19 mouse cellular contexts compared by ENCODE assay signal in the genomic region with DNA sequence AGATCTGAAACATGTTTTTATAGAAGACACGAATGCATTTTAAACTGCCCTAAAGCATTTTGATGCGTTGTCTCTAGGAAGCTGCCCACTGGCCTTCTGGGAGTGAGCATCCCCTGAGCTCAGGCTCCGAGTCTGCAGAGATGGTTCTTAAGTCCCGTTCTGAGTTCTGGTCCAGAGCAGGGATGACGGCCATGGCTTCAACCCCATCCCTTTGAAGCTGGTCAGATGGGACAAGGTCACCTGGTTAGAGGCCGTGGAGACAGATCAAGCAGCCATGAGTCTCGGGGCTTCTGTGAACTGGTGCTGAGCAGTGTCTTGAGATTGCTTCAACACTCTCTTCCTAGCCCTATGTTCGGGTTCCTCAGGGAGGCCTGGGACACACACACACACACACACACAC. TPM values are rescaled to one million over a fixed set of nuclear protein-coding genes. Genes with fewer than 3 reads are reported as not detected.
DNase-seq lines count a peak whose midpoint lies in the region; TF ChIP-seq lines count a peak whose summit lies in the region.
"Had no signal": no experiment of that assay in that cellular context is flagged by ENCODE, and none has a peak within 500 bp of the region (broad histone marks: within the 10 kb centered on the region; RNA-seq: fewer than 3 reads in every experiment).

No protein-coding gene starts in this region.

- TF ChIP-seq CTCF in olfactory bulb, adult 2 months (IDR thresholded peaks at IDR 0.05; ENCODE audit: insufficient read depth, low read depth, low read length), result no peak

- DNase-seq in heart, embryonic 10.5 days (ENCODE audit: low spot score), result peak; percentile 61
- DNase-seq in heart, postnatal 14 days, result no peak
- DNase-seq in cerebellum, adult 11 months, result no peak
- DNase-seq in kidney, postnatal 14 days, result no peak
- DNase-seq: adrenal gland, adult 2 months; adrenal gland, postnatal 10 days; adrenal gland, postnatal 25 days; cerebellum, adult 11-12 months; cerebellum, adult 2 months; cerebellum, adult 9-10 months; cerebellum, postnatal 10 days; cerebellum, postnatal 25 days; forebrain, postnatal 0 days had no signal

- H3K4me3 ChIP-seq in heart, embryonic 10.5 days, result no peak overlapping the region
- H3K4me3 ChIP-seq in olfactory bulb, adult 2 months (ENCODE audit: insufficient read depth, low read depth, low read length), result no peak overlapping the region
- H3K4me3 ChIP-seq: embryonic facial prominence, embryonic 10.5 days; embryonic facial prominence, embryonic 12.5 days; forebrain, embryonic 13.5 days; forebrain, embryonic 15.5 days had no signal

- intact Hi-C loops in heart, postnatal 14 days (cut with DNase I), result no loop called here

- TF ChIP-seq POLR2A in olfactory bulb, adult 2 months (IDR thresholded peaks at IDR 0.05; ENCODE audit: insufficient read depth, low read depth, low read length), result no peak

- no peaks in the 10 kb centered on the region for H3K4me1 ChIP-seq in heart, embryonic 10.5 days
- peaks cover 26% of the 10 kb centered on the region for H3K4me1 ChIP-seq in olfactory bulb, adult 2 months (ENCODE audit: control insufficient read depth, insufficient read depth, low read length)
- H3K4me1 ChIP-seq: embryonic facial prominence, embryonic 10.5 days; embryonic facial prominence, embryonic 12.5 days; forebrain, embryonic 13.5 days; forebrain, embryonic 15.5 days had no signal

- no peaks in the 10 kb centered on the region for H3K36me3 ChIP-seq in heart, embryonic 10.5 days
- H3K36me3 ChIP-seq: embryonic facial prominence, embryonic 10.5 days; embryonic facial prominence, embryonic 12.5 days; forebrain, embryonic 15.5 days had no signal

- no peaks in the 10 kb centered on the region for H3K9me3 ChIP-seq in heart, embryonic 10.5 days
- H3K9me3 ChIP-seq: embryonic facial prominence, embryonic 10.5 days; embryonic facial prominence, embryonic 12.5 days; forebrain, embryonic 13.5 days; forebrain, embryonic 15.5 days had no signal

- H3K27ac ChIP-seq in heart, embryonic 10.5 days, result no peak overlapping the region
- H3K27ac ChIP-seq in olfactory bulb, adult 2 months (ENCODE audit: insufficient read depth, low read depth, low read length), result peak overlapping the region; percentile 63
- H3K27ac ChIP-seq: embryonic facial prominence, embryonic 10.5 days; embryonic facial prominence, embryonic 12.5 days; forebrain, embryonic 13.5 days; forebrain, embryonic 15.5 days had no signal

- no peaks in the 10 kb centered on the region for H3K27me3 ChIP-seq in heart, embryonic 10.5 days (ENCODE audit: insufficient read depth, poor library complexity, severe bottlenecking)
- H3K27me3 ChIP-seq: embryonic facial prominence, embryonic 12.5 days; forebrain, embryonic 13.5 days; forebrain, embryonic 15.5 days had no signal

- 84% methylated on average over 8 of the region's 8 CpGs for WGBS in heart, embryonic 10.5 days
- 85% methylated on average over 8 of the region's 8 CpGs for WGBS in olfactory bulb, adult 2 months

RNA-seq across cellular contexts. Expression of a gene that starts 19.6 kb away (rescaled TPM):
- polyA plus RNA-seq in heart, embryonic 10.5 days (2016; fragmentation: Nextera tagmentation; extraction: Ambion mirVana), result 0.55 and 1.8 TPM in 2 replicates
- 1 to 10 TPM; 2.2 to 2.3 TPM for total RNA-seq in heart, postnatal 14 days (2021)
- not detected in 2 replicates for polyA plus RNA-seq in olfactory bulb, adult 2 months (2012; ENCODE audit: insufficient read depth, insufficient read length, low replicate concordance, missing spikeins)
- total RNA-seq: MEL had no signal

RNA-seq across cellular contexts. Expression of a gene that starts 49.6 kb away (rescaled TPM):
- polyA plus RNA-seq in heart, embryonic 10.5 days (2016; fragmentation: Nextera tagmentation; extraction: Ambion mirVana), result 32.0 and 37.4 TPM in 2 replicates
- 10 to 100 TPM; 27.9 to 30.4 TPM for total RNA-seq in heart, postnatal 14 days (2021)
- not detected in 2 replicates for polyA plus RNA-seq in olfactory bulb, adult 2 months (2012; ENCODE audit: insufficient read depth, insufficient read length, low replicate concordance, missing spikeins)
